Mouse (Mus musculus) embryo, embryonic 11.5 days (tissue): ENCODE data around the gene Asap2.

Experiments used
- DNase-seq: peaks from one replicate; pipeline ENCODE4 v3.0.0-alpha.2; 2012; ENCODE audit warnings: low read depth, low spot score

The Asap2 gene

DNA sequence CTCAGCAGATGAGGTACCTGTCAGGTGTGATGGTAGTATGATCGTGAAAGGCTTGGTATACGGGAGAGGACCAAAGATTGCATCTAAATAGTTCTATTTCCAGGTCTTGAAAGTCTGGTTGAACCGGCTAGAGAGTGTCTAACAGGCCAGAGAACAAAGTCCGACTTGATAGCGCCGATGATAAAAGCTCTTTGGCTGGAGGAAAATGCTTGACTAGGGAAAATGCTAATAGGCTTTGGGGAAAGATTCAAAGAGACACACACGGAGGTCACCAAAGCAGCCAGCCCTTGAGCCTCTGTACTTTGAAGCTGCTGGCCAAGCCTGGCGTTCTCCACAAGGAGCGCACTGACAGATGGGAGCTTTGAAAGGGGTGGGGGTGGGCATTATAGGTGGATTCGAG, 219.0 kb downstream of the Asap2 start:
- no peak for DNase-seq

DNA sequence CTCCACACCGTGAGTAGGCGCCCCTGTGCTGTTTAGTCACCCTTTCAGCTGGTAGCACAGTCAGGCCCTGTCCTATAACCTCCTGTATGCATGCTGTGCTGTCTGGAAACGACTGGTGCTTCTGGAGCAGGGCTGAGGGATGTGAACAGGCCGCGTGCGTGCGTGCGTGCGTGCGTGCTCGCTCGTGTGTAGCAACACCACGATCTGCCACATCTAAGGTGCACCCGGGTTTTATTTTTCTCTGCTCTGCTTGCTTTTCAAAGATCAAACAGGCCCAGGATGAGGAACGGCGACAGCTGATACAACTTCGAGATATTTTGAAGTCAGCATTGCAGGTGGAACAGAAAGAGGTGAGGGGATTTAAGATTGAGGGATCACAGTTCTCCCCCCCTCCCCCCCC, 222.6 kb downstream of the Asap2 start:
- DNase-seq: no peak

DNA sequence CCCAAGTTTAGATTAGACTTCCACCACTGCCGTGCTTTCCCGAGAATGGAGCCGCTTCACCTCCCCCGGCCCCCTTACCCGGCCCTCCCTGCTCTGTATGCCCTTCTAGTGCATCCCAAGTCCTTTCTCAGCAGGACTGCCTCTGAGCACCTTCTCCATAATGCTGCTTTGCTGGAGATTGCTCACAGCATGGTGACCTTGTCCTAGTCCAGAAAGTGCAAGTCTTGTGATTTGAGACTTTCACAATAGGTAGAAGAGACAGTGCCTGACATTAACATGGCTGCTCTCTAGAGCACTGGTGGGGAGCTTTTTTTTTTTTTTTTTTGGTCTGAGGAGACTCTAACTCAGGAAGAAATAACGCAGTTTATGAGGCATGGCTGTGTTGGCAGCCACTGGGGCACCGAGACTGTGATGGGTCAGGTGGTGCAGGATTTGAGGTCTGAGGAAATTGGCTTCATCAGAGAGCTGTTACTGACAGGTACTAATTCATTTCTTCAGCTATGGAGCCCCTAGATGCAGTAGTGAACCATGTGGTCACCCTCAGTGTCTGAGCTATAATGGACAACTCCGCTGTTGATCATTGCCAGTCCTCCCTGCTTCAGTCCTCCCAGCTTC, 224.4 kb downstream of the Asap2 start:
- DNase-seq: no peak

DNA sequence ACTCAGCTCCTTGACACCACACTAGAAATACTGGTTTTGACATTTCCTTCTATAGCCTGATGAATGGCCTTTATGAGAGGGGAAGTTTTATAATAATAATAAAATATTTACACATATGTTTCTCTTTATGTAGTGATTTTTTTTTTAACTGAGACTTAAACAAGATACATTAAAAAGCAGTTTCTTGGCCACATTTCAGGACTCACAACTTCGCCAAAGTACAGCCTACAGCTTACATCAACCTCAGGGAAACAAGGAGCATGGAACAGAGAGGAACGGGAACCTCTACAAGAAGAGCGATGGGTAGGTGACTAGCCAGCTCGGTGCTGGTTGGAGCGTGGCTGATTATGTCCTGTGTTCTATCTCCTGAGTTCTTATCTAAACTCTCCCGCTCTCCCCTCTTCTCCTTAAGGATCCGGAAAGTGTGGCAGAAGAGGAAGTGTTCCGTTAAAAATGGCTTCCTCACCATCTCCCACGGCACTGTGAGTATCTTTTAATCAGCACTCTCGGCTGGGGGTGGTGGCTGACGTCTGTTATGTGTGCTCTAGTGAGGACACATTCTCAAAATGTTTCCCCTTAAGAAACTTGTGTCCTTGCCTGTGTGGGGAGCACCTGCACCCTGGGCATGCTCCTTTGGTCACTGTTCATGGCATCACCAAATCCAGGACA, 227.7 kb downstream of the Asap2 start:
- DNase-seq: no peak

DNA sequence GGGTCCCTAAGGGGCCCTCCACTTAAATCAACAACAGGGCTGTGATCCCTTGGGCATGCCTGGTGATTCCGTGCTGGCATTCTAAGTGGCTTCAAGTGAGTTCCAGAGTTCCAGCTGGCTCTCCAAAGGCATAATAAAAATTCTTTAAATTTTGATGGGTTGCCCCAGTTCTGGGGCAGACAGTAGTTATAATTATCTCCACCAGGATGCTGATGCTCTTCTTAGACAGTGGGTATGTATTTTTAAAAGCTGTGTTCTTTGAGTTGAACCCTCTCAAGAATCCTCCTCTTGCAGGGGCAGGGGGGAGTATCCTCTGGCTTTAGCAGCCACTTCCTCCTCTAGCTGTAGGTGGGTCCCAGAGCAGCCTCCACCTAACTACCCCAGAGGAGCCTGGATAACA, 230.3 kb downstream of the Asap2 start:
- DNase-seq: no peak

DNA sequence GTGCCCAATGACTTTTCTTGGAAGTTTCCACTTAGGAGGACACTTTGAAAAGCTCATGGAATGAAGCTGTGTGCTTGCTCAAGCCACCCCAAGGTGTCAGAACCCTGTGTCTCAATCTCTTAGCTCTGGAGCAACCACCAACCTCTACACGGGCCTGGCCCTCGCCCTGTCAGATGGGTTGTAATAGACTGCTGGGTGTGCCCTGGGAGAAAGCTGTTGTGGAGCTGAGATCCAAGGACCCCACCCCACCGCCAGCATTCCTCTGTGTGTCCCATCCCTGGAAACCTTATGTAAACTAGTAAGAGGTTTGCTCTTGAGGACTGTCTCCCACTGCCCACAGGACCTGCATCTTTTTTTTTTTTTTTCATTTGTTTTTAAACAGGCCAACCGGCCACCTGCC, 233.7 kb downstream of the Asap2 start:
- no peak for DNase-seq

DNA sequence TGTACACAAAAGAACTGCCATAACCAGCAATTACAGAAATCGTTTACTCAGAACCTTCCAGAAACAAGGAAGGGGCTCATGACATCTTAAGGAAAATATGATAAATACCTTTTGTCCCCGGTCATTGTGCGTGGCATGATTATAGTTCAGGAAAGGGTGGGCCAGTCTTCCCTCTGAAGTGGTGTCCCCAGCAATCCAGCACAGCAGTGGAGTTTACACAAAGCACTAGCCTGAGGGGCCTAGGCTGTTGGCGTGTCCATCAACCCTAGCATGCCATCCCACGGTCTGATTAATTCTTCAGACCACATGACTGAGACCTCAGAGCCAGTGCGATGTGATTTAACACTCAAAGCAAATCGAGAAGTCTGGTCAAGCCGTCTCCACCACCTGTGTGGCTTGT, 235.1 kb downstream of the Asap2 start:
- no peak for DNase-seq

DNA sequence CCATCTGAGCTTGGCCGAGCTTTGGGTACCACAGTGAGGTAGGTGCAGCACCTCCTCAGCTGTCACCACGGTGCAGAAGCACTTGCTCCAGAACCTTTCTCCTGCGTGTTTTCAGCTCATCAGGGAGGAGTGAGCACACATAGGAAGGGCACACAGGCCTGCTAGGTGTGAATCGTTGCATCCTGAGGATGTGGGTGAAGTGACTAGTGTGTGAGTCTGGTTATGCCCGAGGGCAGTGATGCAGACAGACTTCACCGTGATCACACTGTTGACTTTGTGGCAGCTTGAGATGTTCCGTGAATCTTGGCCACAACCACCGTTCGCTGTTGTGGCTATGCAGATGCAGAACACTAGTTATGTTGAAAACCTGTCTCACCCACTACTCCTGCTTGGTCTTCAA, 236.1 kb downstream of the Asap2 start:
- no peak for DNase-seq

DNA sequence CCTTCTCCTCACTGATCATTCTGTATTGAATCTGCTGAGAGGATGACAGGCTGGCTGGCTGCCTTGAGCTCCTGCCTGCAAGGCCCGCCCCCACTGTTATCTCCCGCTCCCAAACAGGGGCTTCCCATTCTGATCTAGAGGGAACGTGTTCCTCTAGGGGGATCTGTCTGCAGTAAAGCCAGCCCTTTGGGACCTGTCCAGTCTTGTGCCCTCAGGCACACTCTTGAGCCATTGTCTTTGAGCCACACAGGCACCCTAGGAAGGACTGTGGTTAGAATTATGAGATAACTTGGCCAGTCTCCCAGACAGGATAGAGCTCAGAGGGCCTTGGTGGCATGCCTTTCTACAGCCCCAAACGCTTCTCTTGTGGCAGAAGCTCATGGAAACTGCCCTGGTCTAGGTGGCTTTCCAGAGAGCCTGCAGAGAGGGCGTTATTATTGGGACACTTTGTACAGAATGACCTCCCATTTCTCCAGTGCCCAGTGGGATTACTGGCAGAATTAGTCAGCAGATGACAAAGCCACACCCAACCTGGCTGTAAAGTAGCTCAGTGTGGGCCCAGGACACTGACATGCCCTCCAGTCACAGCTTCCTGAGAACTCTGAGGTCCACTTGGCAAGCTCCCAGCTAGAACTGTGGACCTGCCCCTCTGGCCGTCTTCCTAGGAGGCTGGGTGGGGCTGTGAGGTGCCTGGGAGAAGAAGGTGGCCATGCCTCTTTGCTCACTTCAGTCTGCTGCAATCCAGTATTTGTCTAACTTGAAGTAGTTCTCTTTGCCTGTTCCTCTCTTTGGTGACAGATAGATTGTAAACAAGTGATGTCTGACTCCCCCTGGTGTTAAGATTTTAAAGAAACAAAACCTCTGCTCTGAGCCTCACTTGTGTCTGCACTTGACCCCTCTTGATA, 237.1 kb downstream of the Asap2 start:
- no peak for DNase-seq

DNA sequence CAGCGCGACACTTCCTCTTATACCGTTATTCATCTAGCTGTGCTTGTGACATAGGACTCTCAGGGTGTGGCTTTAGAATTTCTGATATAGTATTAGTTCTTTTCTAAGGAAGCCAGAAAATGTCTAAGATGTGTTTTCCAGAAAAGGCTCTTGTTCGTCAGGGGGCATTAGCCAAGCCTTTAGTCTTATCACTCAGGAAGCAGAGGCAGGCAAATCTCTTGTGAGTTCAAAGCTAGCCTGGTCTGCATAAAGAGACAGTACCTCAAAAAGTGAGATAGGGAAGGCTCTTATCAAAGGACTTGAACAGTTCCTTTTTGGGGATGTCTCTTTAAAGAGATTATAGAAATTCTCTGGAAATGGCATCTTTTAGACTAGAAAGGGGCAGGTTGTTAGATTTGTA, 238.4 kb downstream of the Asap2 start:
- DNase-seq: no peak

DNA sequence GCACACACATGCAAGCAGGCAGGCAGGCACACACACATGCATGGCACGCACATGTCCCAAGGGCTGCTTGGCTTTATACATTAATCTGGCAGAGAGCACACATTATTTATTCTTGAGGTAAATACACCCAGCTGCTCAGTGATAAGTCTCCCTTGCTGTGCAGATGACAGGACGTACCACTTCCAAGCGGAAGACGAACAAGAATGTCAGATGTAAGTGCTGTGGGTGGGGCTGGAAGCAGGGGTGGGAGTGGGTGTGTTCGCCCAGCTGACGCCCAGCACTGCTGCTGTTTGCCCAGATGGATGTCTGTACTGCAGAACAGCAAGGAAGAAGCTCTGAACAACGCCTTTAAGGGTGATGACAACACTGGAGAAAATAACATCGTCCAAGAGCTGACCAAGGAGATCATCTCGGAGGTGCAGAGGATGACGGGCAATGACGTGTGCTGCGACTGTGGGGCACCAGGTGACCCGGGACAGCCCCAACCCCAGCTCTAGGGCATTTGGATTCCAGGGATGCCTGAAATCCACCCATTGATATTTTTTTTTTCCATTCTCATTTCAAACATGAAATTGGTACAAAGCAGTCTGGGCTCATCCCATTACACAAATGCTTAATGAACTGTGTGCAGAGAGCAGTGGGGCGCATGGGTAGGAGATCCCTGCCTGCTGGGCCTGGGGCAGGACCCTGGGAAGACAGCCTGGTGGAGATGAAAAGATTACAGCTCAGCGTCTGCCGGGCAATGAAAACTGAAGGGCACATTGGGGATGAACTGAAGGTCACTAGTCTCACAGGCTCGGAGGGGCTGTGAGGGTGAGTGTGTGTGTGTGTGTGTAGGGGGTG, 239.0 kb downstream of the Asap2 start:
- no peak for DNase-seq

DNA sequence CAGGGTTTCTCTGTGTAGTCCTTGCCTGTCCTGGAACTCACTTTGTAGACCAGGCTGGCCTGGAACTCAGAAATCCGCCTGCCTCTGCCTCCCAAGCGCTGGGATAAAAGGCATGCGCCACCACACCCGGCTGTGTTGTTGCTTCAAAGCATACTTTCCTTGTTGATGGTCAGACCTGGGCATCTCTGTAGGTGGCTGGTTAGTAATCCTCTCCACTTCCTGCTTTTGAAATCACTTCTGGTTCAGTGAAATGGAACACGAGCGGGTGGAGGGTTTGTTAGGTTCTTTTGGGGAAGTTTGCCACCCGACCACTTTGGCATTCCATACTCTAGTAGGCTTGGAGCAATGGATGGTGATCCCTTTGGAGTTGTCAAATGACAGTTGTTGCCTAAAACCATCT, 243.5 kb downstream of the Asap2 start:
- DNase-seq: no peak

DNA sequence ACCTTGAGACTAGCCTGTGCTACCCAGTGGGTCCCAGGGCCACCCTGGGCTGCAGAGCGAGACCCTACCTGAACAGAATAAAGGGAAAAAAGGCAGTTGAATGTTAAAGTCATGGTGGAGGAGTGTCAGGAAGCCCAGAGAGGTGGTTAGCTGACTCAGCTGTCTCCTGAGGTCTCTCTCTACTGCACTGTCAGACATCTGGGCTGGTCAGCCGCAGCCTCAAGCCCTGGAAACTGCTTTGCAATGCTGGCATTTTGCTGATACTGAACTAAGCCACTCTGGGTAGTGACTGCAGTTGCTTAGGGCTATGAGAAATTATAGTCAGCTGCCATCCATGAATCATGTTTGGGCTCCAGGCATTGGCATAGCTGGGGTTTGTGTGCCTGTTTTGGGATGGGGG, 244.3 kb downstream of the Asap2 start:
- no peak for DNase-seq

DNA sequence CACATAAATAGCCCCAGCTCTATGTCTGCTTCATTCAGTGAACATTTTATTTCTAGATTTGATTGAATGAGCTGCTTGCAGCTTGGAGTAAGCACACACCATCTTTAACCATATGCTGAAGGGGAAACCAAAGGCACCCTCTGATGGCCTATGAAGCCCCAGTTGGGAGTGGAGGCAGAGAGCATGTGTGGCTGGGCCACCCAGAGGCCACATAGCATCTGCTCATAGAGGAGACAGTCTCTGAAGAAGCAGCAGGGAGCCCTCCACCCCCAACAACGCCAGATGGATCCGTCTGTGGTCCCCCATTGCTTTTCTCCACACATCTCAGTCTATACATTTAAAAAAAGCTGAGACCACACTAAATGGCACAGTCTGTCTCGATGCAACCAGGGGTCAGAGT, 251.7 kb downstream of the Asap2 start:
- no peak for DNase-seq

DNA sequence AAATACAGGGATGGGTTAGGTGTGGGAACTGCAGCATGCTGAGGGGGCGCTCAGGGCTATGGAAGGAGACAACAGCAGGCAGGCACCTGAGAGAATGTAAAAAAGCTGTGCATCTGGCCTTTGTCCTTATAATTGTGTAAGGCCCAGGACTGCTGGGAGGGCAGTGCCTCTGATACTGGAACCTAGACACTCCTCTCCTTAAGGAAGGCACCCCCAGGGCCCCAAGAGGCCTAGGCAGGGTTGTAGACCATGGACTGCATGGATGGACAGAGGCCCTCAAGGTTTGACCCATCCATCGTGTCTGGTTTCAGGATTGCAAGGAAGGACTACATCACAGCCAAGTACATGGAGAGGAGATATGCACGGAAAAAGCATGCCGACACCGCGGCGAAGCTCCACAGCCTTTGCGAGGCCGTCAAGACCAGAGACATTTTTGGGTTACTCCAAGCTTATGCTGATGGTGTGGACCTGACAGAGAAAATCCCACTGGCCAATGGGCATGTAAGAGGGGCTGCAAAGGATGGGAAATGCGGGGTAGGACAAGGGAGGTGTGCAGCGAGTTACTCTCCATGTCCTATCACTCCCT, 254.2 kb downstream of the Asap2 start:
- no peak for DNase-seq

DNA sequence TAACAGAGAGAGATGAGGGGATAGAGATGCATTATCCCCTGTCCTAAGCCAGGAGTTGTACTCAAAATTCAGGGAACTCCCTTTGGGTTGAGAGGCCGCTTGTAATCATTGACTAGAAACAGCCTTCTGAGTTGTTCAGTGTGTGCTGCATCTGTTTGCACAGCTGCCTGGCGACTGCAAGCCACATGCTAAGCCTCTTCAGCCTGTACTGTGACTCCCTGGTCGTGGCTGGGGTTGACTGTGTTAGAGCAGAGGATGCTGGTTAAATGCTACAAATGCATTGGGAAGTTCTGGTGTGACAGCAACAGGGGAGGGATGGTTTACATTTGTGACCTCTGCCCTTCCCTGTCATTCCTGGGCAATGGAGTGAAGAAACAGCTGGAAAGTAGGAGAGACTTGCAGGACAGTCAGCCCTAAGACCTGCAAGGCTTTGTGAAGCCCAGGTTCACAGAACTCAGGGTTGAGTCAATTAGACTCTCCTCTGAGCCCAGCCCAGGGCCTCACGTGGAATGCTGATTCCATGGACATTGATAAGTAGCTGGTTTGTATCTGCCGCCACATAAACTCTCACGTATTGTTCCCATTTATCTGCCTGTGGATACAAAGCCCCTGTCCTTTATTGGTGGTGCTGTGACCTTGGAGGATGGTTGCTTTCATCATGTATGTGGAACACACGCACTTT, 257.6 kb downstream of the Asap2 start:
- no peak for DNase-seq

DNA sequence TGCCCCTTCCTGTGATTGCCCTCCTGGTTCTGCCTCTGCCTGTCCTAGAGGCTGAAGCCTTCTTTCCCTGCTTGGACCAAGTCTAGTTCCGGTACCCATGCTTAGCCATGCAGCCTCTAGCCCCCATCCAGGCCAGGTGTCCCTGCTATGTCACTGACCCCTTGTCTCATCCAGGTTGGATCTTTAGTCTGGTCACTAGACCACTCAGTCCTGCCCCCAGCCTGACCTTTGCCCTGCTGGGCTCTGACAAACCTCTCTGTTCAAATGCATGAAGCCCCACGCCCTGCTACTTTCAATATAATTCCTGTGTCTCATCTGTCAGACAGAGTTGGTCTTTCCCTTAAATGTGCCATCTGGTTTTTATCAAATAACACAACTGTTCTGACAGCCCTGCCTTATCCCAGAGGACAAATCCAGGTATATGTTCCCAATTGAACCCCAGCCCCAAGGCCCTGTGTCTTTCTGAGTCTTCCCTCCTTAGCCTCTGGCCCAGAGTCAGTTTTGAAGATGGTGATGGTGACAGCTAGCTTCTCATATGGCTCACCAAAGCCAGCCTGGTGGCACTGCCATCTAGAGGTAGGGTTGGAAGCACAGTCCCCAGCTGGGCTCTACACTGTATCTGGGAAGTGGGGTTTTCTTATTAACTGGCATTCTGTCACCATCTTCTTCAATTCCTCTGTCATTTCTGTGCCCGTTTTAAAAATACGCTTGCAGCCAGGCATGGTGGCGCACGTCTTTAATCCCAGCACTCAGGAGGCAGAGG, 270.4 kb downstream of the Asap2 start:
- DNase-seq: no peak

DNA sequence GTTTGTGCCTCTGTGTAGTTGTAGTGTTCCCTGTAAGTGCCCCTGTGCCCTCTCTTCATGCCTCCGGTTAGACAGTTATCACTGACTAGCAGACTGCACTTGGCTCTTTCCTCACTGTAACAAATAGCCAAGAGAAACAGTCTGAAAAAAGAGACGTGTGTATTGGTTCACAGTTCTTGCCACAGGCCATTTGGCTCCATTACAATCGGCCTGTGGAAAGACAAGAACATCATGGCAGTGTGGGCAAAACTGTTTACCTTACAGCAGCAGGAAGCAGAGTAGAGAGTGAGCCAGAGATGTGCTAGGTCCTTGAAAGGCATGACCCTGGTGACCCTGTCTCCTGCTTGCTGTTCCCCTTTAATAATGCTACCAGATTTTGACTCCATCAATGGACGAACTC, 271.3 kb downstream of the Asap2 start:
- DNase-seq: no peak

DNA sequence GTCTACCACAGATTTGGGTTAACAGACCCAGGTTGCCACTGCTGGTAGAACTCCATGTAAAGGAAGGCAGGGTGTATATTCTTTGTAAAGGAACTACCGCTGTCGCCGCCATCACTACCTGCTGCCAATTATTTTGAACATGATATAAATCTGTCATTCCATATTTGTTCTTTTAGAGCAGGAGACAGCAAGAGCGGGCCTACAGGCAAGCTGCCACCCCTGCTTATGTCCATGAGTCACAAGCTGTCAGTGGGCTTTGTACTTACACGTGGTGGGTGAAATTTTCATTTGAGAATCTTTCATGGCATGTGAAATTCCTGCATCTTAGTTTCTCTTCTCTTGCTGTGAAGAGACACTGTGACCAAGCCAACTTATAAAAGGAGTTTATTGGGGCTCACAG, 273.0 kb downstream of the Asap2 start:
- DNase-seq: no peak

DNA sequence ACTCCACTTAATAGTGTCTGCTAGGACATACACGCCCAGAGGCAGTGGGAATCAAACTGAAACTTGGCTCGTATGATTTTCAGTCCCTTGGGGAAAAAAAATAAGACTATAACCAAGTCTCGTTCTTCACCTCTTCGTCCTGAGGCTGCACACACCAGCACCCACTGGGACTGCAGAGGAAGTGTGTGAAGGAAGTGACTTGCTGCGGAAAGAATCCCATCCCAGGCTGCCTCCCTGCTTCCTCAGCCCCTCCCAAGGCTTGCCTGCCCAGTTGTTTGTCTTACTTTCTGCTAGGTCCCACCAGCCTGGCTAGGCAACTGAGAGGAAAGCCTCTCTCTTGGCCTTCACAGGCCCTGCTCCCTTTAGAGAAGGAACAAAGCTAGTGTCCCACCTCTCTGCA, 274.0 kb downstream of the Asap2 start:
- no peak for DNase-seq
